Mouse (Mus musculus) spleen, adult 2 months (tissue): ENCODE results near the gene Pde8b.

Experiments used
- CTCF ChIP-seq: fragments of 200-500 bp; IDR thresholded peaks from 2 replicates; pipeline ENCODE4 v1.5.1; 2011; ENCODE audit warnings: mild to moderate bottlenecking, inconsistent platforms; ENCODE audit not compliant: insufficient read depth, insufficient read length, insufficient replicate concordance; ENCODE audit errors: extremely low read depth
- POLR2A ChIP-seq: fragments of 200-500 bp; IDR thresholded peaks from 2 replicates; pipeline ENCODE4 v1.6.1; 2011; ENCODE audit warnings: low read depth, low read length, inconsistent platforms

DNA sequence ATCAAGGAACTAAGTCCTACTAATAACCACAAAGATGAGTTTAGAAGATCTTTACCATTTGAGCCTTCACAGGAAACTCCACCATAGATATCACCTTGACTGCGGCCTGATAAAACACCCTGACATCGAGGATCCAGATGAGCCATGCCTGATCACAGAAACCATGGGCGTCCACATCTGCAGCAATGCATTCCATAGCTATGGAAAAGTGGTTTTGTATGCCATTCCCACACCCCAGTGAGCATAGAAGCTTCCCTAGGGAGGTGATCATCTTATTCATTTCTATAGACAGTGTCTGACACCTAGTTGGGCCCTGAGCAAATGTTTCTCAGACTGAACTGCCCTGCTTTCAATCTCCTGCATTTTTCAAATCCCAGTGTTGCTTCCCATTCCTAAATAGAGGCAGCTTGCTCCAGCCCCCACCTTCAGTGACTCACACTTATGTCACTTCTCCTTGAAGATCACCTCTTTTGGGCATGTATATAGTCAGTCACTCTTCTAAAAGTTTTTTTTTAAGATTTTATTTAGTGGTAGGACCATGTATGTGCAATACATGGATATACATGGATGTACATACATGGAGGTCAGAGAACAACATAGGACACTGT is 47.9 kb downstream of the Pde8b start:
- no peak for TF ChIP-seq CTCF
- no peak for TF ChIP-seq POLR2A
